Mouse (Mus musculus): ENCODE measurements around the gene Slc25a33.

GRCm38 (mm10) chr4:149734246-149734645 lies 39.8 kb downstream of the Slc25a33 start:
- TF ChIP-seq POLR2A (IDR thresholded peaks at IDR 0.05; ENCODE audit: insufficient read depth, low read depth, low read length), result no peak
- TF ChIP-seq CTCF (IDR thresholded peaks at IDR 0.05), result no peak
- TF ChIP-seq EP300 (IDR thresholded peaks at IDR 0.05; ENCODE audit: insufficient read depth, low read depth, low read length), result no peak
